Comparison of ENCODE assay signal across 7 mouse cellular contexts in genomic region chr10:83544103-83544479, GRCm38 (mm10). TPM values are rescaled to one million over a fixed set of nuclear protein-coding genes. Genes with fewer than 3 reads are reported as not detected.
DNase-seq lines count a peak whose midpoint lies in the region; ATAC-seq and TF ChIP-seq lines count a peak whose summit lies in the region.

No protein-coding gene starts in this region.

- peaks cover 2% of the 10 kb centered on the region; the same call in 1 of the 2 replicates for H3K9me3 ChIP-seq in erythroblast, embryonic 14.5 days (ENCODE audit: control insufficient read depth, low read length)
- no peaks in the 10 kb centered on the region for H3K9me3 ChIP-seq in limb, embryonic 12.5 days
- no peaks in the 10 kb centered on the region for H3K9me3 ChIP-seq in midbrain, embryonic 16.5 days (replicated peaks; ENCODE audit: control insufficient read depth, low read length, poor library complexity, severe bottlenecking)

- peaks cover 9% of the 10 kb centered on the region for H3K36me3 ChIP-seq in liver, adult 2 months (ENCODE audit: control insufficient read depth, insufficient read depth, low read length)
- peaks cover 9% of the 10 kb centered on the region for H3K36me3 ChIP-seq in erythroblast, embryonic 14.5 days (ENCODE audit: control insufficient read depth)
- peaks cover 13% of the 10 kb centered on the region for H3K36me3 ChIP-seq in limb, embryonic 12.5 days
- H3K36me3 ChIP-seq in midbrain, embryonic 16.5 days (ENCODE audit: control insufficient read depth, insufficient read depth, low read length), result no peaks in the 10 kb centered on the region

- peak overlapping the region; percentile 84 for H3K27ac ChIP-seq in liver, adult 2 months (replicated peaks; ENCODE audit: insufficient read depth, low read depth, low read length)
- H3K27ac ChIP-seq in limb, embryonic 12.5 days, result peak overlapping the region; percentile 76
- peak overlapping the region; percentile 94 for H3K27ac ChIP-seq in midbrain, embryonic 16.5 days (ENCODE audit: low read length)

- WGBS in liver, adult 2 months, result under 1% methylated on average over 41 of the region's 41 CpGs
- 1% methylated on average over 27 of the region's 41 CpGs for WGBS in limb, embryonic 12.5 days
- 0% methylated on average over 15 of the region's 41 CpGs for WGBS in midbrain, embryonic 16.5 days

- peak; percentile 55 for ATAC-seq in activated CD4-positive, CD25-positive, alpha-beta regulatory T cell, adult 4 months
- ATAC-seq in limb, embryonic 12.5 days (ENCODE audit: insufficient number of reproducible peaks, insufficient read depth, low FRiP score, low TSS enrichment, low read depth), result peak; percentile 89
- ATAC-seq in midbrain, embryonic 16.5 days, result peak; percentile 91

- H3K9ac ChIP-seq in liver, adult 2 months (ENCODE audit: low read depth, low read length), result peak overlapping the region; percentile 95
- H3K9ac ChIP-seq in limb, embryonic 12.5 days (replicated peaks), result peak overlapping the region; percentile 79
- H3K9ac ChIP-seq in midbrain, embryonic 16.5 days (ENCODE audit: low read depth, low read length), result peak overlapping the region; percentile 92

- no peak for TF ChIP-seq POLR2A in liver, adult 2 months (IDR thresholded peaks at IDR 0.05; ENCODE audit: extremely low read depth, insufficient read depth, low read length)

- 0 out of 2 replicates have a peak, but pooled peaks have one; percentile 4 for TF ChIP-seq CTCF in liver, adult 2 months (IDR thresholded peaks at IDR 0.05; ENCODE audit: low read depth, low read length)

- H3K4me2 ChIP-seq in limb, embryonic 12.5 days, result peak overlapping the region; percentile 58
- H3K4me2 ChIP-seq in midbrain, embryonic 16.5 days (ENCODE audit: low read length), result peak overlapping the region; percentile 66

- H3K79me2 ChIP-seq in liver, adult 2 months (ENCODE audit: control insufficient read depth, insufficient read depth, low read length), result peaks cover 4% of the 10 kb centered on the region; the same call in 1 of the 2 replicates

- H3K27me3 ChIP-seq in liver, adult 2 months (ENCODE audit: control insufficient read depth, insufficient read depth, low read length), result no peaks in the 10 kb centered on the region
- peaks cover 4% of the 10 kb centered on the region for H3K27me3 ChIP-seq in erythroblast, embryonic 14.5 days (ENCODE audit: control insufficient read depth)
- no peaks in the 10 kb centered on the region for H3K27me3 ChIP-seq in limb, embryonic 12.5 days
- H3K27me3 ChIP-seq in midbrain, embryonic 16.5 days (ENCODE audit: control insufficient read depth, insufficient read depth, low read depth, low read length), result no peaks in the 10 kb centered on the region

- DNase-seq in liver, adult 2 months (ENCODE audit: extremely low read depth, low read depth, low spot score), result peak; percentile 57
- DNase-seq in liver, result no peak
- DNase-seq in right cerebral cortex, postnatal 36 days (ENCODE audit: low spot score in 2 of 2), result no peak

- peaks cover 2% of the 10 kb centered on the region; the same call in 1 of the 2 replicates for H3K4me1 ChIP-seq in liver, adult 2 months (ENCODE audit: control insufficient read depth, insufficient read depth, low read length)
- peaks cover 21% of the 10 kb centered on the region for H3K4me1 ChIP-seq in erythroblast, embryonic 14.5 days (ENCODE audit: control insufficient read depth)
- H3K4me1 ChIP-seq in limb, embryonic 12.5 days (replicated peaks), result peaks cover 11% of the 10 kb centered on the region
- peaks cover 15% of the 10 kb centered on the region for H3K4me1 ChIP-seq in midbrain, embryonic 16.5 days (ENCODE audit: control insufficient read depth, insufficient read depth, low read length)

- H3K4me3 ChIP-seq in liver, adult 2 months (ENCODE audit: insufficient read depth, low read depth, low read length), result peak overlapping the region; percentile 91
- H3K4me3 ChIP-seq in erythroblast, embryonic 14.5 days (replicated peaks), result peak overlapping the region; percentile 98
- H3K4me3 ChIP-seq in limb, embryonic 12.5 days (replicated peaks), result peak overlapping the region; percentile 89
- H3K4me3 ChIP-seq in midbrain, embryonic 16.5 days (ENCODE audit: low read depth, low read length), result peak overlapping the region; percentile 87

RNA-seq across cellular contexts. Expression of gene Washc4, which starts 0.5 kb away (rescaled TPM):
- 21.7 and 26.7 TPM in 2 replicates for total RNA-seq in liver, adult 2 months (2014; rRNA removed)
- 1.2 and 1.3 TPM in 2 replicates for polyA plus RNA-seq in liver, adult 2 months (2012; rRNA removed)
- 10 to 100 TPM; 26.7 to 30.8 TPM for polyA plus RNA-seq in activated CD4-positive, CD25-positive, alpha-beta regulatory T cell, adult 4 months (2017; shearing (Covaris generic))
- polyA plus RNA-seq in erythroblast, embryonic 14.5 days (2012), result not detected in 2 replicates
- 37.3 and 39.1 TPM in 2 replicates for polyA plus RNA-seq in limb, embryonic 12.5 days (2016; fragmentation: Nextera tagmentation; extraction: Ambion mirVana)
- 26.4 and 31.8 TPM in 2 replicates for polyA plus RNA-seq in midbrain, embryonic 16.5 days (2015; fragmentation: Nextera tagmentation; extraction: Ambion mirVana)

RNA-seq across cellular contexts. Expression of gene Aldh1l2, which starts 10.2 kb away (rescaled TPM):
- 0.09 and 1.5 TPM in 2 replicates for total RNA-seq in liver, adult 2 months (2014; rRNA removed)
- polyA plus RNA-seq in liver, adult 2 months (2012; rRNA removed), result 0.04 and 0.06 TPM in 2 replicates
- not detected for polyA plus RNA-seq in activated CD4-positive, CD25-positive, alpha-beta regulatory T cell, adult 4 months (2017; shearing (Covaris generic))
- polyA plus RNA-seq in erythroblast, embryonic 14.5 days (2012), result not detected in 2 replicates
- polyA plus RNA-seq in limb, embryonic 12.5 days (2016; fragmentation: Nextera tagmentation; extraction: Ambion mirVana), result 2.1 TPM in 2 replicates
- polyA plus RNA-seq in midbrain, embryonic 16.5 days (2015; fragmentation: Nextera tagmentation; extraction: Ambion mirVana), result 17.2 and 17.5 TPM in 2 replicates

Comparison
In these comparisons a context has a peak if more than half of its experiments do, and no peak if none do; other contexts are left out.
1. RNA of gene Washc4, which starts 0.5 kb away (polyA plus RNA-seq): 37.3 to 39.1 TPM in limb, embryonic 12.5 days, 26.4 to 31.8 TPM in midbrain, embryonic 16.5 days and 26.7 to 30.8 TPM in activated CD4-positive, CD25-positive, alpha-beta regulatory T cell, adult 4 months; 1.2 to 1.3 TPM in liver, adult 2 months and not detected in erythroblast, embryonic 14.5 days; every median in the first group is over 10 times any median in the second.
2. Peak in every context shown above with its lines, with median percentiles within 50 percentile points of each other: H3K27ac ChIP-seq, H3K4me3 ChIP-seq, H3K9ac ChIP-seq and ATAC-seq.